Mouse (Mus musculus) induced T-regulatory cell, adult 2 months (primary cell): ENCODE measurements around the gene Eef2k.
"Not testable (repeated sequence)": the region's sequence is repeated elsewhere in the genome, so short reads cannot be mapped to it uniquely, and the experiment has no call there.

Experiments used
- DNase-seq: peaks from one replicate; pipeline ENCODE4 v3.0.0-alpha.2; 2012; ENCODE audit warnings: low read depth

The Eef2k gene

GRCm38 (mm10) chr7:120880770-120881169 lies 38.1 kb downstream of the Eef2k start:
- no peak for DNase-seq

GRCm38 (mm10) chr7:120881451-120881850 lies 38.8 kb downstream of the Eef2k start:
- DNase-seq, result no peak

GRCm38 (mm10) chr7:120882674-120883073 lies 40.0 kb downstream of the Eef2k start:
- DNase-seq, result no peak

- DNase-seq, result no peak
Measured at GRCm38 (mm10) chr7:120883523-120884290, 41.1 kb downstream of the Eef2k start.

- DNase-seq, result no peak
Measured at GRCm38 (mm10) chr7:120884746-120885145, 42.1 kb downstream of the Eef2k start.

- no peak for DNase-seq
Measured at GRCm38 (mm10) chr7:120893123-120893522, 50.5 kb downstream of the Eef2k start.

GRCm38 (mm10) chr7:120897054-120897453 lies 54.4 kb downstream of the Eef2k start:
- DNase-seq, result no peak

GRCm38 (mm10) chr7:120897711-120898335 lies 55.2 kb downstream of the Eef2k start:
- DNase-seq, result no peak

GRCm38 (mm10) chr7:120900191-120900590 lies 57.6 kb downstream of the Eef2k start:
- no peak for DNase-seq

- DNase-seq, result no peak
Measured at GRCm38 (mm10) chr7:120901701-120902100, 59.1 kb downstream of the Eef2k start.

GRCm38 (mm10) chr7:120902931-120903330 lies 60.3 kb downstream of the Eef2k start:
- no peak for DNase-seq

- DNase-seq, result peak; percentile 39
Measured at GRCm38 (mm10) chr7:120910172-120910571, 67.5 kb downstream of the Eef2k start.

GRCm38 (mm10) chr7:120911268-120911667 lies 68.6 kb downstream of the Eef2k start:
- DNase-seq, result not testable (repeated sequence)

- peak; percentile 46 for DNase-seq
Measured at GRCm38 (mm10) chr7:120913332-120913731, 70.7 kb downstream of the Eef2k start.

GRCm38 (mm10) chr7:120916262-120916875 lies 73.7 kb downstream of the Eef2k start:
- DNase-seq, result peak; percentile 33

- no peak for DNase-seq
Measured at GRCm38 (mm10) chr7:120917279-120917591, 74.6 kb downstream of the Eef2k start.

- peak; percentile 99 for DNase-seq
Measured at GRCm38 (mm10) chr7:120917592-120918461, 75.2 kb downstream of the Eef2k start, which contains the start of gene Polr3e. Gene Polr3e (plus strand): TSS chr7:120917744.

- peak; percentile 94 for DNase-seq
Measured at GRCm38 (mm10) chr7:120918526-120918962, 75.9 kb downstream of the Eef2k start.

- DNase-seq, result no peak
Measured at GRCm38 (mm10) chr7:120933110-120933509, 90.5 kb downstream of the Eef2k start.

- DNase-seq, result no peak
Measured at GRCm38 (mm10) chr7:120933680-120934195, 91.1 kb downstream of the Eef2k start.

GRCm38 (mm10) chr7:120934716-120935115 lies 92.1 kb downstream of the Eef2k start:
- peak; percentile 76 for DNase-seq

GRCm38 (mm10) chr7:120936522-120936921 lies 93.9 kb downstream of the Eef2k start:
- DNase-seq, result no peak
